Mouse (Mus musculus) bone marrow macrophage, adult 2 months (primary cell): Measurements from ENCODE around the gene Gpr26. TPM values are rescaled to one million over a fixed set of nuclear protein-coding genes. Genes with fewer than 3 reads are reported as not detected.

Experiments used
- H3K27ac ChIP-seq: 2 replicates; pipeline ENCODE4 v1.5.1; 2012; ENCODE audit warnings: low read depth, low read length; ENCODE audit not compliant: insufficient read depth
- H3K4me1 ChIP-seq: 2 replicates; pipeline ENCODE4 v1.6.1; 2012; ENCODE audit warnings: low read length; ENCODE audit not compliant: control insufficient read depth, insufficient read depth
- H3K4me3 ChIP-seq: 2 replicates; pipeline ENCODE4 v1.5.1; 2012; ENCODE audit warnings: mild to moderate bottlenecking, low read length, moderate library complexity; ENCODE audit not compliant: insufficient read depth
- CTCF ChIP-seq: IDR thresholded peaks from 2 replicates; pipeline ENCODE4 v1.5.1; 2012; ENCODE audit warnings: low read depth, mild to moderate bottlenecking, low read length, moderate library complexity
- POLR2A ChIP-seq: IDR thresholded peaks from 2 replicates; pipeline ENCODE4 v1.6.1; 2012; ENCODE audit warnings: mild to moderate bottlenecking, low read depth, low read length, borderline replicate concordance
- polyA plus RNA-seq: library from polyadenylated mRNA; stranded (reverse); fragments of >200 nt; gene quantifications from 2 replicates; pipeline ENCODE4 v1.2.4, GENCODE M21; 2012; ENCODE audit not compliant: missing spikeins, insufficient read depth, insufficient read length

Gpr26 gene
- not detected in 2 replicates for polyA plus RNA-seq

DNA sequence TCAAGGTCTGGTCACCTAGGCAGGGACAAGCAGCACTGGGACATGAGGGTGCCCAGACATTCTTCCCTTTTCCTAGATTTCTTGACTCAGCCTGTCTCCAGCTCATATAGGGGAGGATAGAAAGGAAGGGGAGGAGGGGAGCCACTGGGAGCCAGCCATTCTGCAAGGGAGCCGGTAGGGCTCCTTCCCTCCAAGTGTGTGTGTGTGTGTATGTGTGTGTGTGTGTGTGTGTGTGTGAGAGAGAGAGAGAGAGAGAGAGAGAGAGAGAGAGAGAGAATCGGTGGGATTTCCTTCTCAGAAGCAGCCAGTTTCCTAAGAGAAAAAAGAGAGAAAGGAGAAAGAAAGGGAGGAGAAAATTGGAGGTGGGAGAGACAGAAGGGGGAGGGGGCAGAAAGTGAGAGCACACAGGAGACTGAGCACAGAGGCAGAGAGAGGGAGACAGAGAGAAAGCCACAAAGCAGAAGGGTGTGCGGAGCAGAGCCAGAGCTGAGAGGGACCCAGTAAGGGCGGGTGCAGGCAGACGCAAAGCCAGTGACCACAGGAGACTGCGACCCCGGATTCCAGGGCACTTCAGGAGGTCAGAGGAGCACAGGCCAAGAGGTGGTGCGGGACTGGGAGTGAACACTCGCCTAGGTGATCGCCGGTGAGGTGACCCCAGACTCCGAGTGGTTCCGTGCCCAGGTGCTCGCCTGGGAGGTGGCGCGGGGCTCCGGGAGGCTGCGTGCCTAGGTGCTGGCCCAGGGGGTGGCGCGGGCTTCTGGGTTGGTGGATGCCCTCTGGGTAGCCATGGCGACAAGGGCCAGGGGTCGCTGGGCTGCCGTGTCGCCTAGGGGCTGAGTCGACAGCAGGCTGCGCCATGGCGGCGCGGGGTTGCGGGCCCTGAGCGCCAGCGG is at the start of gene Gpr26:
Gene Gpr26, plus strand, starts transcription at position 438 of the 893 bp plus-strand sequence.
- H3K27ac ChIP-seq, result no peak within 1 kb of the TSS
- no peaks in the 10 kb centered on the region for H3K4me1 ChIP-seq
- H3K4me3 ChIP-seq, result no peak within 1 kb of the TSS
- TF ChIP-seq CTCF, result no peak
- TF ChIP-seq POLR2A, result no peak

DNA sequence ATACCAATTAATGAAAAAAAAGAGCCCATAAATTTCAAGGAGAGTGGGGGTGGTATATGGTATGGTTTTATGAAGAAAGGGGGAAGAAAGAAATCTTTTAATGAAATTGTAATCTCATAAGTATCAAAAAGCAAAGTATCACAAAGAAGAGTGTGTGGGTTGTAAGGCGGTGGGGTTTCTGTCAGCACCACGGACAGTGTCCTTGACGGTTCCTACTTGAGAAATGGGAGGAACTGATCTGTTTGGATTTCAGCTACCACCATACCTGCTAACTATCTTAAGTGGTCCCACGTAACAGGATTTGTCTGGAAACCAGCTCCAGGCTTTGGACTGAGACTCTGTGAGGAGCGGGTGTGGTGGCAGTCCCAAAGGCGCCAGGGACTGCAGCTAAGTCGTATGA is 48.9 kb upstream of the Gpr26 start:
- TF ChIP-seq CTCF (no peak), POLR2A (no peak)
- Histone ChIP-seq H3K4me1 (no peaks in the 10 kb centered on the region), H3K4me3 (no peak overlapping the region), H3K27ac (no peak overlapping the region)

DNA sequence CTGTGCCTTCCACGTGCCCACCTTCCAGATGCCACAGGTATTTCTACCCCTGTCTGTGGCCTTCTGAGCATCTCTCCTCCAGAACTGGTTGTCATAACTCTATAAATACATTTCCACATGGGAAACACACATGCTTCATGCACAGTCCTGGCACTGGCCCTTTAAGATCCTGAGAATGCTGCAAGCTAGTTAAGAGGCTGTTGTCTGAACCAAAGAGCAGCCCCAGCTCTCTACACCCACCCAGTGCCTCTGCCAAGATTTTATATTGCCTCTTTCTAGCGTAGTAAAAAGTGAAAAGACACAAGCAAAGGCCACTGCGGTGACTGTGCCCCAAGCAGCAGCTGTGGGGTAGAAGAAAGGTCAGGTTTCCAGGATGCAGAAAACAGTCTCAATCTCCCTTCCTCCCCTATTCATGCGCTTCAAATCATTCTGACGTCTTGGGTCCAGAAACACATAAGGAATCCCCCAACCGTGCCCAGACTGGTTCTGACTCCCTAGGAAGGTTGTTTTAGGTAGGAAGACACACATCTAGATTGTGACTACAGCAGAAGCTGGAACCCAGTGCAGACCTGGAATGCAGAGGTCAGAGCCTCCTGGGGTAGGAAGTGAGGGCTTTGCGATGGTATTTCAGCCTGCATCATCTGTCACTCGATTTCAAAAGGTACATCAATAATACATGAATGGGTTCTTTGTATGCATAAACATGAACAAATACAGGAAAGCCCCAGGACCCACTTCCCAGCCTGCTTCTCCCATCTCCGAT is 38.8 kb upstream of the Gpr26 start:
- no peak overlapping the region for H3K4me3 ChIP-seq
- no peak for TF ChIP-seq CTCF
- no peak for TF ChIP-seq POLR2A
- H3K27ac ChIP-seq, result no peak overlapping the region
- no peaks in the 10 kb centered on the region for H3K4me1 ChIP-seq

DNA sequence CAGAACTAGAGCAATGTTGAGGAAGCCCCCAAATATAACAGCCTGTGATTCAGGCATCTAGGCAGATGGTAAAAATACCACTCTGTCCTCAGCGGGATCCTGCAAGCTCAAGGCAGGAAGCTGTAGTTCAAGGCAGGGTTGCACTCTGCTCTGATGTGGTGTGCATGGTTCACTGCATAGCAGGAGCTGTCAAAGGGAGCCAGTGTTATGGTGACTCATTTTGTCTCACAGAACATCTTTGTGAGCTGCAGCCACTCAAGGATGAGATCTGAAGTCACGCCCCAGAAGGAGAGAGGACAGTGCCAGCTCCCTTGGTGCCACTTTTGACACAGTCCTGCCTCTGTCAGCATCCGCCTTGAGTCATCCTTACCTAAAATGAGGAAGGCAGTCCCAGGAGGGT is 28.6 kb upstream of the Gpr26 start:
- TF ChIP-seq POLR2A (no peak), CTCF (no peak)
- H3K27ac ChIP-seq, result no peak overlapping the region
- no peaks in the 10 kb centered on the region for H3K4me1 ChIP-seq
- H3K4me3 ChIP-seq, result no peak overlapping the region

DNA sequence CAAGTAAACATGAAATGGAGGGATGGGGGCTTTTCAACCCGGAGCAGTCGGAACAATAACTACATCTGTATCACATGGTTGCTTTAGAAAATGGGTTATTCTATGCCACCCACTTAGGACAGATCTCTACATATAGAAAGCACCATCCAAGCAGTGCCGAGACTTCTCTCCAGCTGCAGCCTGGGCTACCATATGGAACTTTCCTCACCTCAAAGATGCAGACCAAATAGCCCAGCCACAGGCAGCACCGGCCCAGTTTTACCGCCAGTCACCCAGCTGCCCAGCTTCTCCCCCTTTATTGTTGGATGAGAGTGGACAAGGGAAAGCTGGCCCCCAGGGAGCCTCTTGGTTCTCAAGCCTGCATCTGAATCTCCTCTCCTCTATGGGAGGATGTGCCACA is 15.1 kb upstream of the Gpr26 start:
- H3K27ac ChIP-seq, result no peak overlapping the region
- no peaks in the 10 kb centered on the region for H3K4me1 ChIP-seq
- H3K4me3 ChIP-seq, result no peak overlapping the region
- TF ChIP-seq CTCF, result no peak

DNA sequence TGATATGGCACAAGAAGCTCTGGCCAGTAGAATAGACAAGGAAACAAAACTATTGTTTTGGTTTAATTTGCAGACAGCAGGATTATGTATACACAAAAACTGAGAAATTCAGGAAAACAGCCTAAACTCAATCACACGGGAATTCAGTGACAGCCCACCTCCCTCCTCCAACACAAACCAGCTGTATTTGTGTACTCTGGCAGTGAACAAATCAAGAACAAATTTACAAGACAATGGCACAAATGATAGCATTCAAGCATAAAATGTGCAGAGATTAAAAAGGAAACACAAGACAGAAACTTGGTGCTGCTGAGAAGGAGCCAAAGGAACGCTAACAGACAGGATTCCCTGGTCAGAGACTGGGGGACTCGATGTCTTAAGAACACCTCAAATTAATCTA is 12.9 kb upstream of the Gpr26 start:
- no peak overlapping the region for H3K27ac ChIP-seq
- no peaks in the 10 kb centered on the region for H3K4me1 ChIP-seq
- TF ChIP-seq CTCF (no peak), POLR2A (no peak)
- H3K4me3 ChIP-seq, result no peak overlapping the region

DNA sequence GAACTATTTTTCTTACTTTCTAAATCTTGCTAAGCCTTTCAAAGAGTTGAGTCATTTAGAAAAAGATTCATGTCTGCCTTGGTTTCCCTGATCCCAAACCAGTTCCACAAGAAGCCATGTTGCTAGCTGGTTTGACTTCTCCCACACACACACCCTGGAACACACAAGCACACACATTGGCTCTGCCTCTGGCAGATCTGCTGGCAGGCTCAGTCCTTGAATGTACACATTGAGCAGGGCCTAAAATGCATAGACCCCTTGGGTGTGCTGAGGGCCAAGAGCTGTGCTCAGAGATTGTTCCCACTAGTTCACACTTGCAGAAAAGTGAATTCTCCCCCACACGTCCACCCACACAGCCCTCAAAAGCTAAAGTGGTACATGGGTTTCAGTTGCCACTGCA is 7.6 kb upstream of the Gpr26 start:
- Histone ChIP-seq H3K4me1 (no peaks in the 10 kb centered on the region), H3K4me3 (no peak overlapping the region), H3K27ac (no peak overlapping the region)
- no peak for TF ChIP-seq CTCF
- TF ChIP-seq POLR2A, result no peak

DNA sequence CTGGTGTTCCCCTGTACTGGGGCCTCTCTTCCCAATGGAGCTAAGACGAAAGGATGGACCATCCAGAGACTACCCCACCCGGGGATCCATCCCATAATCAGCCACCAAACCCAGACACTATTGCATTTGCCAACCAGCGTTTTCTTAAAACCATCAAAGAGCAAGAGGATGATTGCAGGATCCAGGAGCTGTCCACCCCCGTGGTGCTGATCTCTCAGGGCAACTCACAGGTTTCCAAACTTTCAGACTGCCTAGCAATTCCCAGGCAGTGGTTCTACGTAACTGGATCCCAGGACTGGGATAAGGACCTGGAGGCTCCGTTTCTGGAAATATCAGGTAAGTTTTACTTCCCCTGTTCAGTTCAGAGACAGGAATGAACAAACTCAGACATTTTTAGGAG is 5.7 kb upstream of the Gpr26 start:
- no peaks in the 10 kb centered on the region for H3K4me1 ChIP-seq
- no peak overlapping the region for H3K4me3 ChIP-seq
- no peak overlapping the region for H3K27ac ChIP-seq
- TF ChIP-seq POLR2A (no peak), CTCF (no peak)

DNA sequence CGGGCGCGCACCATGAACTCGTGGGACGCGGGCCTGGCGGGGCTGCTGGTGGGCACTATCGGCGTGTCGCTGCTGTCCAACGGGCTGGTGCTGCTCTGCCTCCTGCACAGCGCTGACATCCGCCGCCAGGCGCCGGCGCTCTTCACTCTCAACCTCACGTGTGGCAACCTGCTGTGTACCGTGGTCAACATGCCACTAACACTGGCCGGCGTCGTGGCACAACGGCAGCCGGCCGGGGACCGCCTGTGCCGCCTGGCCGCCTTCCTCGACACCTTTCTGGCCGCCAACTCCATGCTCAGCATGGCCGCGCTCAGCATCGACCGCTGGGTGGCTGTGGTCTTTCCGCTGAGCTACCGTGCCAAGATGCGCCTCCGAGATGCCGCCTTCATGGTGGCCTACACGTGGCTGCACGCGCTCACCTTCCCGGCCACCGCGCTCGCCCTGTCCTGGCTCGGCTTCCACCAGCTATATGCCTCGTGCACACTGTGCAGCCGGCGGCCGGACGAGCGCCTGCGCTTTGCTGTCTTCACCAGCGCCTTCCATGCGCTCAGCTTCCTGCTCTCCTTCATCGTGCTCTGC is 745 bp downstream of the Gpr26 start:
- H3K27ac ChIP-seq, result no peak overlapping the region
- H3K4me3 ChIP-seq, result no peak overlapping the region
- TF ChIP-seq CTCF (no peak), POLR2A (no peak)

DNA sequence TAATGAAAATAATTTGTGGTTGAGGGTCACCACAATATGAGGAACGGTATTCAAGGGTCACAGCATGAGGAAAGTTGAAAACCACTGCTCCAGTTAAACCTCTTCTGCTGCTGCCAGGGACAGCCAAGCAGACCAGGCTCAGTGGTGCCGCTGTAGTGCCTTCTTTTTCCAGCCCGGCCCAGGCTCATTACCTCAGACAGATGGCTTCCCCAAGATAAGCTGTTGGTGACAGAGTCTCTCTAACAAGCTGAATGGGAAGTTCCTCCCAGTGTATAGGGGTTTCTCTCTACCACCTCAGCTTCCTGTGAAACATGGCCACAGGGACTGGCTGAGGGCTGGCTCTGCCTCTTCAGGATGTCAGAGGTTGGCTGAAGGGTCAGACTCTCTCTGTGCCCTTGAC is 4.0 kb downstream of the Gpr26 start:
- Histone ChIP-seq H3K4me1 (no peaks in the 10 kb centered on the region), H3K27ac (no peak overlapping the region), H3K4me3 (no peak overlapping the region)
- TF ChIP-seq POLR2A, result no peak
- TF ChIP-seq CTCF, result no peak

More for the DNA sequence above, 745 bp downstream of the Gpr26 start:
- H3K4me1 ChIP-seq, result no peaks in the 10 kb centered on the region
